Mouse (Mus musculus) limb, embryonic 15.5 days (tissue): Measurements from ENCODE around the gene Adamts20. TPM values are rescaled to one million over a fixed set of nuclear protein-coding genes. Genes with fewer than 3 reads are reported as not detected.
A peak's percentile ranks its signal among the peaks of the same experiment; 100 is the strongest.

Source experiments
- ATAC-seq: fragments of 200-750 bp; cut with Nextera tagmentation; 2 replicates; pipeline ENCODE4 v1.8.0; 2017; ENCODE audit warnings: low read depth, moderate TSS enrichment; ENCODE audit not compliant: insufficient number of reproducible peaks, low FRiP score, low TSS enrichment
- H3K27ac ChIP-seq: fragments of 300-500 bp; sonication (generic); 2 replicates; pipeline ENCODE4 v1.5.1; 2015; ENCODE audit warnings: moderate library complexity, mild to moderate bottlenecking, inconsistent platforms
- H3K27me3 ChIP-seq: fragments of 300-500 bp; sonication (generic); 2 replicates; pipeline ENCODE4 v1.6.1; 2015; ENCODE audit warnings: inconsistent platforms
- H3K36me3 ChIP-seq: fragments of 300-500 bp; sonication (generic); 2 replicates; pipeline ENCODE4 v1.6.1; 2015; ENCODE audit warnings: inconsistent platforms
- H3K4me1 ChIP-seq: fragments of 300-500 bp; sonication (generic); 2 replicates; pipeline ENCODE4 v1.6.1; 2015; ENCODE audit warnings: inconsistent platforms
- H3K4me2 ChIP-seq: fragments of 300-500 bp; sonication (generic); 2 replicates; pipeline ENCODE4 v1.6.1; 2015; ENCODE audit warnings: mild to moderate bottlenecking, inconsistent platforms
- H3K4me3 ChIP-seq: fragments of 300-500 bp; sonication (generic); 2 replicates; pipeline ENCODE4 v1.5.1; 2015; ENCODE audit warnings: mild to moderate bottlenecking, inconsistent platforms
- H3K9ac ChIP-seq: fragments of 300-500 bp; sonication (generic); 2 replicates; pipeline ENCODE4 v1.6.1; 2015; ENCODE audit warnings: inconsistent platforms
- H3K9me3 ChIP-seq: fragments of 300-500 bp; sonication (generic); 2 replicates; pipeline ENCODE4 v1.6.1; 2016; ENCODE audit warnings: inconsistent platforms
- WGBS: fragments of 180-500 bp; shearing (Covaris S2); methylation state at CpG from one replicate; pipeline ENCODE4 v1.1.7; 2015; 5-methylcytosine and 5-hydroxymethylcytosine counted together
- polyA plus RNA-seq: library from polyadenylated mRNA; unstranded; fragments of >200 nt; fragmentation: Nextera tagmentation; extraction: Ambion mirVana; gene quantifications from 2 replicates; pipeline ENCODE4 v1.2.1, GENCODE M21; 2015

Adamts20 gene
- polyA plus RNA-seq, 1 experiment from 2014 or later: 4.3 TPM

DNA sequence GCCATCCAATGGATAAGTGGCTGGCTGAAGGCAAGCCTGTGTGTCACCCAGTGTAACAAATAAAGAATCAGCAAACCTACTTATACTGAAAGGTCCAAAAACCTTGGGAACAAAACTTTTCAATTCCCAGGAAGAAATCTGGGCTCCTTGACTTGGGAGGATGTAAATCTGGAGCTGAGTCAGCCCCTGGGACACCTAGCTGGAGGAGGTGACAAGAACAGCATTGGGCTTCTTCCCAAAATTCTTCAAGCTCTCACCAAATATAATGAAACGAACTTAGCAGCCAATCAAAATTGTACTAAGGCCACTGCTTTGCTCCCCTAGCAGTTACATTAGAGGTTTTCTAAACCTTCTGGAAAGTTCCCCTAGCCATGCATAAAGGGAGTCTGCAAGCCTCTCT lies 223.1 kb downstream of the Adamts20 start:
- H3K4me1 ChIP-seq: peaks cover 3% of the 10 kb centered on the region; the same call in 1 of the 2 replicates
- H3K27me3 ChIP-seq: no peaks in the 10 kb centered on the region
- H3K4me3 ChIP-seq: no peak overlapping the region
- WGBS: 83% methylated on average over 1 of the region's 1 CpGs
- no peaks in the 10 kb centered on the region for H3K9me3 ChIP-seq
- ATAC-seq: no peak
- no peaks in the 10 kb centered on the region for H3K36me3 ChIP-seq
- no peak overlapping the region for H3K9ac ChIP-seq
- H3K27ac ChIP-seq: no peak overlapping the region
- no peak overlapping the region for H3K4me2 ChIP-seq

- H3K27ac ChIP-seq: no peak overlapping the region
- peaks cover 3% of the 10 kb centered on the region; the same call in 1 of the 2 replicates for H3K4me1 ChIP-seq
- no peak overlapping the region for H3K9ac ChIP-seq
- WGBS: 79% methylated on average over 4 of the region's 4 CpGs
- no peaks in the 10 kb centered on the region for H3K9me3 ChIP-seq
- no peaks in the 10 kb centered on the region for H3K36me3 ChIP-seq
- H3K27me3 ChIP-seq: no peaks in the 10 kb centered on the region
- no peak for ATAC-seq
- H3K4me3 ChIP-seq: no peak overlapping the region
- no peak overlapping the region for H3K4me2 ChIP-seq
Measured at GRCm38 (mm10) chr15:94239637-94240036, 225.6 kb downstream of the Adamts20 start.

DNA sequence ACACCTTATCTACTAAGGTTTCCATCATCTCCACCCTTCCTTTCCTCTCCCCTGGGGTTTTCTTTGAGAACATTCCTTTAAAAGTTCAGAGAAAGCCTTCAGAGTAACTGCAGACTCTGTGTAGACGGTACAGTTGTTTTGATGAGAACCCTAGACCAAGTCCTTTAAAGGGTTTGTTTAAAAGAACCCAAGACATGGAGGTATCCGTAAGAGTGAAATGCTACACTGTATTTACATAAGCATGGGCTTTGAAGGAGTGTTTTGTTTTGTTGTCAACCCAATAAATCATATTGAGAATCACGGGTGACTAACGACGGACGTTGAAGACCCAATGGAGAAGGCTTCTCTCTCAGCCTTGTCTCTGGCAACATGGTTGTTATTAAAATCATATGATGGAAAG lies 226.1 kb downstream of the Adamts20 start:
- no peaks in the 10 kb centered on the region for H3K9me3 ChIP-seq
- H3K4me2 ChIP-seq: no peak overlapping the region
- no peak overlapping the region for H3K4me3 ChIP-seq
- no peaks in the 10 kb centered on the region for H3K27me3 ChIP-seq
- H3K9ac ChIP-seq: no peak overlapping the region
- H3K27ac ChIP-seq: no peak overlapping the region
- peaks cover 3% of the 10 kb centered on the region; the same call in 1 of the 2 replicates for H3K4me1 ChIP-seq
- no peaks in the 10 kb centered on the region for H3K36me3 ChIP-seq
- WGBS: 57% methylated on average over 6 of the region's 6 CpGs
- no peak for ATAC-seq

- no peak for ATAC-seq
- Histone ChIP-seq H3K4me2 (no peak overlapping the region), H3K27me3 (no peaks in the 10 kb centered on the region), H3K27ac (peak overlapping the region; percentile 14; the same call in 1 of the 2 replicates), H3K9ac (no peak overlapping the region), H3K4me3 (no peak overlapping the region), H3K4me1 (peaks cover 3% of the 10 kb centered on the region; the same call in 1 of the 2 replicates), H3K36me3 (no peaks in the 10 kb centered on the region), H3K9me3 (no peaks in the 10 kb centered on the region)
- WGBS: 38% methylated on average over 14 of the region's 14 CpGs
Measured at GRCm38 (mm10) chr15:94238058-94238876, 227.0 kb downstream of the Adamts20 start.

- no peak overlapping the region for H3K4me2 ChIP-seq
- no peak overlapping the region for H3K27ac ChIP-seq
- no peaks in the 10 kb centered on the region for H3K9me3 ChIP-seq
- ATAC-seq: no peak
- no peaks in the 10 kb centered on the region for H3K27me3 ChIP-seq
- H3K4me3 ChIP-seq: no peak overlapping the region
- no peaks in the 10 kb centered on the region for H3K36me3 ChIP-seq
- 72% methylated on average over 2 of the region's 2 CpGs for WGBS
- H3K4me1 ChIP-seq: peaks cover 3% of the 10 kb centered on the region; the same call in 1 of the 2 replicates
- no peak overlapping the region for H3K9ac ChIP-seq
Measured at GRCm38 (mm10) chr15:94236726-94237125, 228.5 kb downstream of the Adamts20 start.

- H3K36me3 ChIP-seq: no peaks in the 10 kb centered on the region
- no peak overlapping the region for H3K27ac ChIP-seq
- peaks cover 3% of the 10 kb centered on the region; the same call in 1 of the 2 replicates for H3K4me1 ChIP-seq
- H3K9ac ChIP-seq: no peak overlapping the region
- no peaks in the 10 kb centered on the region for H3K27me3 ChIP-seq
- no peak for ATAC-seq
- WGBS: 61% methylated on average over 3 of the region's 3 CpGs
- no peak overlapping the region for H3K4me2 ChIP-seq
- H3K4me3 ChIP-seq: no peak overlapping the region
- no peaks in the 10 kb centered on the region for H3K9me3 ChIP-seq
Measured at GRCm38 (mm10) chr15:94236121-94236520, 229.1 kb downstream of the Adamts20 start.

GRCm38 (mm10) chr15:94235190-94235589 lies 230.0 kb downstream of the Adamts20 start:
- 62% methylated on average over 2 of the region's 2 CpGs for WGBS
- H3K36me3 ChIP-seq: no peaks in the 10 kb centered on the region
- H3K4me3 ChIP-seq: no peak overlapping the region
- no peak overlapping the region for H3K9ac ChIP-seq
- H3K4me2 ChIP-seq: no peak overlapping the region
- H3K9me3 ChIP-seq: no peaks in the 10 kb centered on the region
- H3K4me1 ChIP-seq: peaks cover 3% of the 10 kb centered on the region; the same call in 1 of the 2 replicates
- no peak overlapping the region for H3K27ac ChIP-seq
- no peaks in the 10 kb centered on the region for H3K27me3 ChIP-seq
- no peak for ATAC-seq

GRCm38 (mm10) chr15:94231246-94231645 lies 234.0 kb downstream of the Adamts20 start:
- H3K9me3 ChIP-seq: no peaks in the 10 kb centered on the region
- H3K4me3 ChIP-seq: no peak overlapping the region
- H3K27ac ChIP-seq: no peak overlapping the region
- WGBS: 44% methylated on average over 5 of the region's 5 CpGs
- no peaks in the 10 kb centered on the region for H3K36me3 ChIP-seq
- H3K4me2 ChIP-seq: no peak overlapping the region
- no peaks in the 10 kb centered on the region for H3K27me3 ChIP-seq
- no peaks in the 10 kb centered on the region; the same call in 1 of the 2 replicates for H3K4me1 ChIP-seq
- ATAC-seq: no peak
- no peak overlapping the region for H3K9ac ChIP-seq

- no peak overlapping the region for H3K9ac ChIP-seq
- H3K4me3 ChIP-seq: no peak overlapping the region
- H3K9me3 ChIP-seq: no peaks in the 10 kb centered on the region
- no peaks in the 10 kb centered on the region for H3K36me3 ChIP-seq
- 0 out of 2 replicates have a peak, but pooled peaks cover 4% of the 10 kb centered on the region for H3K4me1 ChIP-seq
- H3K27me3 ChIP-seq: no peaks in the 10 kb centered on the region
- no peak overlapping the region for H3K27ac ChIP-seq
- no peak for ATAC-seq
- WGBS: 81% methylated on average over 1 of the region's 1 CpGs
- no peak overlapping the region for H3K4me2 ChIP-seq
Measured at GRCm38 (mm10) chr15:94227388-94227787, 237.8 kb downstream of the Adamts20 start.

DNA sequence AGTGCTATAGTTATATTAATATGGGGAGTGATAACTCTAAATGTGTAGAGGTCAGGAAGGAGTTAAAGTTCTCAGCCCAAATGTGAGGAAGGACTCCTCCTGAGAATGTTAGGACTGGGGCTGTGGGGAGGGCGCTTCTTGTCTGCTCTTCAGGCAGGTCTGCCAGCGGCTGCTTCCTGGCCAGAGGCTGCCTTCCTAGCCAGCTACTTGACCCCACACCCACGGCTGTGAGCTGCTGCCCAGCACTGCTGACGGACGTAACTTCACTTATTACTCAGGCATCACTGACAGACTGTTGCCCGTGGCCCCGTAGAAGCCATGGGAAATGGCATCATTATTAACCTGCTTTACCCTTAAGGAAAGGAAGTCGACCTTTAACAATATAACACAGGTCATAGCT lies 242.1 kb downstream of the Adamts20 start:
- Histone ChIP-seq H3K4me2 (no peak overlapping the region), H3K4me3 (no peak overlapping the region), H3K4me1 (peaks cover 13% of the 10 kb centered on the region), H3K27ac (no peak overlapping the region), H3K36me3 (no peaks in the 10 kb centered on the region), H3K27me3 (no peaks in the 10 kb centered on the region), H3K9me3 (no peaks in the 10 kb centered on the region), H3K9ac (no peak overlapping the region)
- no peak for ATAC-seq
- 22% methylated on average over 8 of the region's 8 CpGs for WGBS

GRCm38 (mm10) chr15:94220686-94221085 lies 244.5 kb downstream of the Adamts20 start:
- ATAC-seq: no peak
- Histone ChIP-seq H3K4me3 (no peak overlapping the region), H3K9me3 (no peaks in the 10 kb centered on the region), H3K27ac (peak overlapping the region; percentile 60; the same call in 1 of the 2 replicates), H3K27me3 (no peaks in the 10 kb centered on the region), H3K4me2 (no peak overlapping the region), H3K9ac (no peak overlapping the region), H3K36me3 (no peaks in the 10 kb centered on the region), H3K4me1 (peaks cover 13% of the 10 kb centered on the region)
- WGBS: 28% methylated on average over 8 of the region's 8 CpGs
